In genomic region chr6:16592411-16592810, GRCm38 (mm10) we compare ENCODE assay signal across 36 mouse cellular contexts.
"Had no signal": no experiment of that assay in that cellular context is flagged by ENCODE, and none has a peak within 500 bp of the region (broad histone marks: within the 10 kb centered on the region; RNA-seq: fewer than 3 reads in every experiment).

No protein-coding gene starts in this region.

- H3K27me3 ChIP-seq: heart, embryonic 12.5 days; heart, embryonic 13.5 days; heart, embryonic 15.5 days; hindbrain, embryonic 12.5 days; hindbrain, embryonic 13.5 days; hindbrain, embryonic 15.5 days; intestine, embryonic 15.5 days; kidney, embryonic 15.5 days had no signal

- ATAC-seq: hindbrain, embryonic 16.5 days; hindbrain, postnatal 0 days; inflammation-experienced regulatory T-cells, adult 6 months; intestine, embryonic 15.5 days; intestine, embryonic 16.5 days; intestine, postnatal 0 days had no signal

- H3K4me1 ChIP-seq: heart, embryonic 10.5 days; heart, embryonic 12.5 days; heart, embryonic 13.5 days; heart, embryonic 15.5 days; hindbrain, embryonic 10.5 days; hindbrain, embryonic 12.5 days; hindbrain, embryonic 13.5 days; hindbrain, embryonic 15.5 days; intestine, embryonic 15.5 days; kidney, embryonic 15.5 days had no signal

- H3K4me2 ChIP-seq: heart, embryonic 11.5 days; heart, embryonic 12.5 days; heart, embryonic 13.5 days; heart, embryonic 15.5 days; hindbrain, embryonic 12.5 days; hindbrain, embryonic 13.5 days; hindbrain, embryonic 14.5 days; hindbrain, embryonic 15.5 days; intestine, embryonic 15.5 days; kidney, embryonic 15.5 days had no signal

- DNase-seq: heart, postnatal 10 days; heart, postnatal 14 days; heart, postnatal 36 days; heart, postnatal 4 days; kidney, adult 11 months; kidney, adult 18-20 months; kidney, adult 2 months; kidney, adult 8-10 months; kidney, adult 9 months; kidney, postnatal 10 days; kidney, postnatal 14 days; kidney, postnatal 25 days; kidney, postnatal 36 days; kidney, postnatal 4 days; layer of hippocampus, adult 9-11 months; layer of hippocampus, postnatal 36 days had no signal

- H3K4me3 ChIP-seq: heart, embryonic 10.5 days; heart, embryonic 12.5 days; heart, embryonic 13.5 days; heart, embryonic 15.5 days; hindbrain, embryonic 10.5 days; hindbrain, embryonic 12.5 days; hindbrain, embryonic 13.5 days; hindbrain, embryonic 15.5 days; intestine, embryonic 15.5 days; kidney, embryonic 15.5 days; layer of hippocampus, adult 2 months; left cerebral cortex, adult 2 months had no signal

- H3K9me3 ChIP-seq: heart, embryonic 10.5 days; heart, embryonic 12.5 days; heart, embryonic 13.5 days; heart, embryonic 15.5 days; hindbrain, embryonic 10.5 days; hindbrain, embryonic 12.5 days; hindbrain, embryonic 13.5 days; hindbrain, embryonic 15.5 days; intestine, embryonic 15.5 days; kidney, embryonic 15.5 days had no signal

- H3K9ac ChIP-seq: heart, embryonic 12.5 days; heart, embryonic 13.5 days; heart, embryonic 15.5 days; hindbrain, embryonic 12.5 days; hindbrain, embryonic 13.5 days; hindbrain, embryonic 14.5 days; hindbrain, embryonic 15.5 days; intestine, embryonic 15.5 days; kidney, embryonic 15.5 days had no signal

- H3K36me3 ChIP-seq: heart, embryonic 10.5 days; heart, embryonic 12.5 days; heart, embryonic 13.5 days; heart, embryonic 15.5 days; hindbrain, embryonic 10.5 days; hindbrain, embryonic 12.5 days; hindbrain, embryonic 13.5 days; hindbrain, embryonic 15.5 days; intestine, embryonic 15.5 days; kidney, embryonic 15.5 days had no signal

- H3K27ac ChIP-seq: heart, embryonic 10.5 days; heart, embryonic 13.5 days; heart, embryonic 15.5 days; hindbrain, embryonic 10.5 days; hindbrain, embryonic 12.5 days; hindbrain, embryonic 13.5 days; hindbrain, embryonic 14.5 days; hindbrain, embryonic 15.5 days; hindbrain, postnatal 0 days; intestine, embryonic 15.5 days; kidney, embryonic 15.5 days; kidney, postnatal 0 days; layer of hippocampus, adult 2 months; left cerebral cortex, adult 2 months had no signal
